Mouse (Mus musculus) embryonic fibroblast, embryonic 13.5 days (primary cell): ENCODE data around the gene Fgf18. TPM values are rescaled to one million over a fixed set of nuclear protein-coding genes. Genes with fewer than 3 reads are reported as not detected.

Experiments used
- H3K27ac ChIP-seq: 2 replicates; pipeline ENCODE4 v1.5.1; 2012; ENCODE audit warnings: low read length, control low read depth, inconsistent platforms; ENCODE audit not compliant: insufficient read depth
- H3K4me1 ChIP-seq: 2 replicates; pipeline ENCODE4 v1.6.1; 2011; ENCODE audit warnings: low read length; ENCODE audit not compliant: control insufficient read depth, insufficient read depth
- H3K4me3 ChIP-seq: 2 replicates; pipeline ENCODE4 v1.5.1; 2011; ENCODE audit warnings: mild to moderate bottlenecking, control low read depth, low read length; ENCODE audit not compliant: insufficient read depth
- CTCF ChIP-seq: IDR thresholded peaks from 2 replicates; pipeline ENCODE4 v1.5.1; 2011; ENCODE audit warnings: mild to moderate bottlenecking, control low read depth, low read length, moderate library complexity, borderline replicate concordance; ENCODE audit not compliant: insufficient read depth
- POLR2A ChIP-seq: IDR thresholded peaks from 2 replicates; pipeline ENCODE4 v1.6.1; 2011; ENCODE audit warnings: low read depth, mild to moderate bottlenecking, control low read depth, low read length, moderate library complexity
- polyA plus RNA-seq: library from polyadenylated mRNA; stranded (reverse); fragments of >200 nt; gene quantifications from 2 replicates; pipeline ENCODE4 v1.2.4, GENCODE M21; 2011; ENCODE audit warnings: low read depth; ENCODE audit not compliant: missing spikeins, insufficient read length

Gene Fgf18
- polyA plus RNA-seq, 1 experiment, result 8.3 TPM

DNA sequence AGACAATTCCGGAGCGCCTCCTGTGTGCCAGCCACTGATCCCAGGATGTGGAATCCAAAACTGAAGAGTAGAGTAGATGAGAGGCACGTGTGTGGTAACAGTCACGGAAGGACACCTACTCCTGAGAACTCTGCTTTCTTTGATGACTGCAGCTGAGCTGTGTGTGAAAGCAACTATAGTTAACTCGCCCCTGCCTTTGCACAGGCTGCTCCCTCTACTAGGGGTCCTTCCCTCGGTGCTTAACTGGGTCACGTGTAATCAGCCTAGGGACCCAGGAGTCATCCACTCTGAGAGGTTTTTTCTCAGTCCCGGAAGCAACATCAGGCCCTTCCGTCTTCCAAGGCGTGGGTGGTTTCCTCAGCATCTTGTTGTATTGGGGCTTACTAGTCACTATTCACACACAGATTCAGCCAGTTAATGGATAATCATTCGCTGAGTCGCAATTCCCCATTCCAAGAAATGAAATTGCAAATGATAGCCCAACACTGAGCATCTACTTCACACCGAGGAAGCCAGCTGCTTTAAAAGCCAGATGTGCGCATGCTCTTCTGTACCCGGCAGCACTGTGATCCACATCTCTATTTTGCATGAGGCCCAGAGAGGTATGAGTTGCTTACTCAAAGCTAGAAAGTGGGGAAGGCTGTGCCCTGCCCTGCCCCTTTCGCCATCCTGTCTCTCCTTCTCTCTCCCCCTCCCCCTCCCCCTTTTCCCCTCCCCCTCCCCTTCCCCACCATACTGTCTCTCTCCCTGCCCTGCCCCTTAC is 67.0 kb downstream of the Fgf18 start:
- H3K4me3 ChIP-seq, result no peak overlapping the region
- H3K27ac ChIP-seq, result no peak overlapping the region
- TF ChIP-seq CTCF (no peak), POLR2A (no peak)
- H3K4me1 ChIP-seq, result no peaks in the 10 kb centered on the region

DNA sequence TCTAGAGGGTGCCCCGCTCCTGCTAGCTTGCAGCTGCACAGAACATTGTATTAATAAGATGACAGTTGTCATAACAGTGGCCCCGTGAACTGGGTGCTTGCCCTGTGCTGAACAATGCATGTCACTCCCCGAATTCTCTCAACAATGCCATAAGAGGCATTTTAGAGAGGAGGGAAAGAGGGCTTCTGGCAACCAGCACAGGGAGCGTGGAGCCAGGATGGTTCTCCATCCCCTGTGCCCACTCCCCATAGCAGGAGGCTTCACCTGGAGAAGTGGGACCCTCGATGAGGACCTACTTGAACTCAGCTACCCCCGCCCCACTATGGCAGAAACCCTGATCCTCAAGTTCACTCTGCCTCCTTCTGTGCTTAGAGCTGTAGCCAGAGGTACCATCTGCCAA is 67.8 kb downstream of the Fgf18 start:
- Histone ChIP-seq H3K4me3 (no peak overlapping the region), H3K4me1 (no peaks in the 10 kb centered on the region), H3K27ac (no peak overlapping the region)
- TF ChIP-seq CTCF, result no peak
- TF ChIP-seq POLR2A, result no peak

DNA sequence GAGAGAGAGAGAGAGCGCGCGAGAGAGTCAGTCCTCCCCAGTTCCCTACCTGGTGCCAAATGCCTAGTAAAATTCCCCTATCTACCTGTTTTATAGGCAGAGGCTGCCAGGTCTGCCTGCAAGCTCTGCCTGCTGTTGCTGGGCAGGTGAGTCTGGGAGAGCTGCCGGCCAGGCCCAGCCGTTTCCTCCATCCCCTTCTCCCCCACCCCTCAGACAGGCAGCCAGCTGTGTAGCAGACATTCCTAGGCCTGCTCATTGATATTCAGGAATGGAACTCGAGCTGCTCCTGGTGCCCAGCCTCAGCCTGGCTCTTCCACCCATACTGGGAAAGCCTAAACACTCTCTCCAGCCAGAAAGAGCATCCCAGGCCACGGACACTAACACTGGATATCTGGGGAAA is 69.2 kb downstream of the Fgf18 start:
- no peak overlapping the region for H3K4me3 ChIP-seq
- TF ChIP-seq POLR2A, result no peak
- TF ChIP-seq CTCF, result no peak
- no peak overlapping the region for H3K27ac ChIP-seq
- no peaks in the 10 kb centered on the region for H3K4me1 ChIP-seq

DNA sequence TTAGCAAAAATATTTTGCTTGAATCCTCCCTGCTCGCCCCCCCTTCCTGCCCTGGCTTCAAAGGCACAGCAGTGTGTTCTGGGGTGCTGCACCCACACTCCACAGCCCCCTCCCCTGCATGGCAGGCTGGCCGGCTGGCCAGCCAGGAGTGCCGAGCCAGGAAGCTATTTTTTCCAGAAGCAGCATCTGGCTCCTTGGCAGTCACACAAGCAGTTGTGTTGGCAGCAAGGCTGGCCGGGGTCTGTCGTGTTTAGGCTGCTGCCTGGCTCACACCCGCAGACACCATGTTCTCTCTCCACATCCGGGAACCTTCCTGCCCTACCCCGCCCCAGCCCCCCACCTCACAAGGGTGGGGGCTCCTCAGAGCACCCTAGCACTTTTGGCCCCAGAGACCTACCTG is 71.9 kb downstream of the Fgf18 start:
- TF ChIP-seq POLR2A, result no peak
- no peak for TF ChIP-seq CTCF
- H3K4me3 ChIP-seq, result no peak overlapping the region
- H3K4me1 ChIP-seq, result no peaks in the 10 kb centered on the region
- H3K27ac ChIP-seq, result no peak overlapping the region

DNA sequence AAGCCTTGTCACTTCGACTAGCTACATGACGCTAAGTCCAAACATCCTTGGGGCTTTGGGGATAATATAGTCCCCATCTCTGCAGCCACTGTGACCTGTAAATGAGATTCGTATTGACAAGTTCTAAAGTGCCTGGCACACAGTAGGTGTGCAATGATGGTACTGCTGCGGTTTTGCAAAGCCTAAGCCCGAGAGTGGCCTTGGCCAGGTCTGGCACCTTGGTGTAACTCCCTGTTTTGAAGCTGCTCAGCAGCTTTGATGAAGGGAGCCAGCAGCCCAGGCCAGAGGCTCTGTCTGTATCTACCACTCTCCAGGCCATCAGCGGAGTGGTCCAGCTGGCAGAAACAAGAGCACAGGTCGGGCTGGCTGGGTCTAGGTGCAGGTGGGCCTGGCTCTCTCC is 72.7 kb downstream of the Fgf18 start:
- TF ChIP-seq CTCF (no peak), POLR2A (no peak)
- H3K4me1 ChIP-seq, result no peaks in the 10 kb centered on the region

DNA sequence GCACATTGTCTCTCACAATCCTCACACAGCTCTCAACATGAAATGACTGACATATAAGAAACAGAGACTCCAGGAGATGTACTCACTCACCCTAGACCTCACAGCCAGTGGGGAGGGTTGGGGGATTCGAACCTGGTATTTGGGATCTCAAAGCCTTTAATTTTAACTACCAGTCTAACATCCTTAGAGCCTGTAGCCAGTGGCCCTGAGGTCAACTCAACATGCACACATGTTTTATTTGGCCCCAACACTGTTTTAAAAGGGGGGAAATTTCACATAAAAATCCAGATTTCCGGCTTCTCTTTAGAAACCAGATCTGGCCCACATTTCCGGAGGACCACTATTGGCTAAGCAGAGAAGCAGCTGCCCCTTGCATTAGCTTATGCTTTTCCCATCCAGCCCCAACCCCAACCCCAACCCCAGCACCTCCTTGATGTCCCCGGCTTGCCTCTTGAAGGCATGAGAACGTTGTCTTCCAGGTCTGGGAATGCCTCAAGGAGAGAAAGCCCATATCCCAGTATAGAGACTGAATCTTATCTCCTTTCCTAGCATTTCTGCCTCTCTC is 75.8 kb downstream of the Fgf18 start:
- Histone ChIP-seq H3K4me3 (no peak overlapping the region), H3K27ac (no peak overlapping the region), H3K4me1 (no peaks in the 10 kb centered on the region)
- TF ChIP-seq CTCF (no peak), POLR2A (no peak)

More for the DNA sequence above, 72.7 kb downstream of the Fgf18 start:
- Histone ChIP-seq H3K4me3 (no peak overlapping the region), H3K27ac (no peak overlapping the region)

DNA sequence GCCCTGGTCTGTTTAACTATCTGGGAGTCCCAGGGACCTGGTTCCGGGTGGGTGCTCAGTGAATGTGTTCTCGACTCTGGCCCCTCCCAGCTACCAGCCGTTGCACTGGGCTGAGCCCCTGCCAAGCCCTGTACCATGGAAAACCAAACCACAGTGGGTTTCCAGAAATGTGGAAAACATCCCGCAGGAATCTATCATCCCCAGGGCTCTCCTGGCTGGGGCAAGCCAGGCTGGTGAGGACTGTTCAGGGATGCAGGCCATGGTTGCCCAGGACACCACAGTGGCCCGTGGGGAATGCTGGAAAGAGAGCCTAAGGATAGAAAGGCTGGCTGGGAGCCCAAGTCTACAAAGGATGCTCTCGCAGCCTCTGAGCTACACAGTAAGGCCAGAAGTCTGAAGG is 76.7 kb downstream of the Fgf18 start:
- H3K27ac ChIP-seq, result no peak overlapping the region
- H3K4me3 ChIP-seq, result no peak overlapping the region
- no peaks in the 10 kb centered on the region for H3K4me1 ChIP-seq
- TF ChIP-seq POLR2A (no peak), CTCF (no peak)

Other genes starting within 250 kb of the Fgf18 start
- 1,604 and 1,816 TPM in 2 replicates for gene Npm1, start 15.8 kb upstream of the Fgf18 start, polyA plus RNA-seq
- not detected in 2 replicates for gene Tlx3, start 56.2 kb upstream of the Fgf18 start, polyA plus RNA-seq
- 1.6 TPM in 1 of 2 replicates, not detected in the other for gene Gm12117, start 129.3 kb upstream of the Fgf18 start, polyA plus RNA-seq